Mouse (Mus musculus): Measurements from ENCODE around the gene Slit3. TPM values are rescaled to one million over a fixed set of nuclear protein-coding genes. Genes with fewer than 3 reads are reported as not detected.

Gene Slit3
- polyA plus RNA-seq, 2 experiments: 0.20 to 0.23 TPM

GRCm38 (mm10) chr11:35295162-35295799 is 174.3 kb downstream of the Slit3 start:
- Histone ChIP-seq H3K36me3 (replicated peaks; ENCODE audit: control insufficient read depth, insufficient read depth, low read depth) (no peaks in the 10 kb centered on the region), H3K4me3 (ENCODE audit: insufficient read depth in 1 of 2, low read depth in 2 of 2, low read length in 2 of 2) (no peak overlapping the region), H3K27ac (no peak overlapping the region), H3K4me2 (ENCODE audit: low read depth) (no peak overlapping the region), H3K27me3 (ENCODE audit: control insufficient read depth, insufficient read depth, low read length) (no peaks in the 10 kb centered on the region), H3K9me3 (ENCODE audit: control insufficient read depth, low read length) (no peaks in the 10 kb centered on the region), H3K4me1 (replicated peaks; ENCODE audit: control insufficient read depth in 2 of 2, insufficient read depth in 2 of 2, low read length in 1 of 2) (no peaks in the 10 kb centered on the region), H3K9ac (replicated peaks) (no peak overlapping the region)
- ATAC-seq (ENCODE audit: insufficient read depth): no peak
- TF ChIP-seq CTCF (IDR thresholded peaks at IDR 0.05; ENCODE audit: low read depth) (no peak), EP300 (IDR thresholded peaks at IDR 0.05; ENCODE audit: low read depth) (no peak)
- 54% methylated on average over 3 of the region's 3 CpGs for WGBS (ENCODE audit: insufficient replicate concordance)
- no peak for DNase-seq (ENCODE audit: low read depth in 3 of 3, low spot score in 3 of 3)

- 70% methylated on average over 5 of the region's 5 CpGs for WGBS (ENCODE audit: insufficient replicate concordance)
- no peaks in the 10 kb centered on the region for H3K9me3 ChIP-seq (ENCODE audit: control insufficient read depth, low read length)
- H3K27ac ChIP-seq: no peak overlapping the region
- ATAC-seq (ENCODE audit: insufficient read depth): no peak
- H3K9ac ChIP-seq (replicated peaks): no peak overlapping the region
- TF ChIP-seq CTCF (IDR thresholded peaks at IDR 0.05; ENCODE audit: low read depth) (no peak), EP300 (IDR thresholded peaks at IDR 0.05; ENCODE audit: low read depth) (no peak)
- H3K4me3 ChIP-seq (ENCODE audit: insufficient read depth in 1 of 2, low read depth in 2 of 2, low read length in 2 of 2): no peak overlapping the region
- no peaks in the 10 kb centered on the region for H3K4me1 ChIP-seq (replicated peaks; ENCODE audit: control insufficient read depth in 2 of 2, insufficient read depth in 2 of 2, low read length in 1 of 2)
- DNase-seq (ENCODE audit: low read depth in 3 of 3, low spot score in 3 of 3): no peak
- no peak overlapping the region for H3K4me2 ChIP-seq (ENCODE audit: low read depth)
- no peaks in the 10 kb centered on the region for H3K27me3 ChIP-seq (ENCODE audit: control insufficient read depth, insufficient read depth, low read length)
- no peaks in the 10 kb centered on the region for H3K36me3 ChIP-seq (replicated peaks; ENCODE audit: control insufficient read depth, insufficient read depth, low read depth)
Observed at GRCm38 (mm10) chr11:35296803-35297202, 175.8 kb downstream of the Slit3 start.

- WGBS (ENCODE audit: insufficient replicate concordance): 27% methylated on average over 5 of the region's 5 CpGs
- H3K9ac ChIP-seq (replicated peaks): no peak overlapping the region
- H3K9me3 ChIP-seq (ENCODE audit: control insufficient read depth, low read length): no peaks in the 10 kb centered on the region
- DNase-seq (ENCODE audit: low read depth in 3 of 3, low spot score in 3 of 3) (no peak), ATAC-seq (ENCODE audit: insufficient read depth) (no peak)
- no peak overlapping the region for H3K27ac ChIP-seq
- H3K4me1 ChIP-seq (replicated peaks; ENCODE audit: control insufficient read depth in 2 of 2, insufficient read depth in 2 of 2, low read length in 1 of 2): no peaks in the 10 kb centered on the region
- TF ChIP-seq CTCF (IDR thresholded peaks at IDR 0.05; ENCODE audit: low read depth) (no peak), EP300 (IDR thresholded peaks at IDR 0.05; ENCODE audit: low read depth) (no peak)
- no peaks in the 10 kb centered on the region for H3K27me3 ChIP-seq (ENCODE audit: control insufficient read depth, insufficient read depth, low read length)
- no peak overlapping the region for H3K4me2 ChIP-seq (ENCODE audit: low read depth)
- no peak overlapping the region for H3K4me3 ChIP-seq (ENCODE audit: insufficient read depth in 1 of 2, low read depth in 2 of 2, low read length in 2 of 2)
- H3K36me3 ChIP-seq (replicated peaks; ENCODE audit: control insufficient read depth, insufficient read depth, low read depth): no peaks in the 10 kb centered on the region
Observed at GRCm38 (mm10) chr11:35297319-35297718, 176.3 kb downstream of the Slit3 start.

GRCm38 (mm10) chr11:35298526-35298925 is 177.5 kb downstream of the Slit3 start:
- H3K27ac ChIP-seq: no peak overlapping the region
- DNase-seq (ENCODE audit: low read depth in 3 of 3, low spot score in 3 of 3) (no peak), ATAC-seq (ENCODE audit: insufficient read depth) (no peak)
- no peak for TF ChIP-seq CTCF (IDR thresholded peaks at IDR 0.05; ENCODE audit: low read depth)
- no peak for TF ChIP-seq EP300 (IDR thresholded peaks at IDR 0.05; ENCODE audit: low read depth)
- 72% methylated on average over 2 of the region's 2 CpGs for WGBS (ENCODE audit: insufficient replicate concordance)
- no peak overlapping the region for H3K9ac ChIP-seq (replicated peaks)
- no peaks in the 10 kb centered on the region for H3K27me3 ChIP-seq (ENCODE audit: control insufficient read depth, insufficient read depth, low read length)
- H3K4me2 ChIP-seq (ENCODE audit: low read depth): no peak overlapping the region
- H3K9me3 ChIP-seq (ENCODE audit: control insufficient read depth, low read length): no peaks in the 10 kb centered on the region
- no peaks in the 10 kb centered on the region for H3K36me3 ChIP-seq (replicated peaks; ENCODE audit: control insufficient read depth, insufficient read depth, low read depth)
- no peak overlapping the region for H3K4me3 ChIP-seq (ENCODE audit: insufficient read depth in 1 of 2, low read depth in 2 of 2, low read length in 2 of 2)
- no peaks in the 10 kb centered on the region for H3K4me1 ChIP-seq (replicated peaks; ENCODE audit: control insufficient read depth in 2 of 2, insufficient read depth in 2 of 2, low read length in 1 of 2)

- Histone ChIP-seq H3K9ac (replicated peaks) (no peak overlapping the region), H3K27me3 (ENCODE audit: control insufficient read depth, insufficient read depth, low read length) (no peaks in the 10 kb centered on the region), H3K4me3 (ENCODE audit: insufficient read depth in 1 of 2, low read depth in 2 of 2, low read length in 2 of 2) (no peak overlapping the region), H3K27ac (no peak overlapping the region), H3K9me3 (ENCODE audit: control insufficient read depth, low read length) (no peaks in the 10 kb centered on the region), H3K36me3 (replicated peaks; ENCODE audit: control insufficient read depth, insufficient read depth, low read depth) (no peaks in the 10 kb centered on the region), H3K4me1 (replicated peaks; ENCODE audit: control insufficient read depth in 2 of 2, insufficient read depth in 2 of 2, low read length in 1 of 2) (no peaks in the 10 kb centered on the region), H3K4me2 (ENCODE audit: low read depth) (no peak overlapping the region)
- 63% methylated on average over 7 of the region's 7 CpGs for WGBS (ENCODE audit: insufficient replicate concordance)
- TF ChIP-seq CTCF (IDR thresholded peaks at IDR 0.05; ENCODE audit: low read depth) (no peak), EP300 (IDR thresholded peaks at IDR 0.05; ENCODE audit: low read depth) (no peak)
- no peak for ATAC-seq (ENCODE audit: insufficient read depth)
- DNase-seq (ENCODE audit: low read depth in 3 of 3, low spot score in 3 of 3): no peak
Observed at GRCm38 (mm10) chr11:35299857-35300375, 178.9 kb downstream of the Slit3 start.

Measured in liver, embryonic 14.5 days (tissue).